11 mouse cellular contexts compared by ENCODE assay signal in genomic region chr13:4772324-4772723, GRCm38 (mm10).
DNase-seq lines count a peak whose midpoint lies in the region; ATAC-seq lines count a peak whose summit lies in the region.
"Had no signal": no experiment of that assay in that cellular context is flagged by ENCODE, and none has a peak within 500 bp of the region (broad histone marks: within the 10 kb centered on the region; RNA-seq: fewer than 3 reads in every experiment).

No protein-coding gene starts in this region.

- ATAC-seq in limb, embryonic 13.5 days (ENCODE audit: low FRiP score, low read depth), result no peak
- no peak for ATAC-seq in midbrain, embryonic 14.5 days (ENCODE audit: low FRiP score, low TSS enrichment)

- 0 out of 2 replicates have a peak overlapping the region, but pooled peaks have one; percentile 15 for H3K27ac ChIP-seq in limb, embryonic 13.5 days
- no peak overlapping the region for H3K27ac ChIP-seq in limb, embryonic 10.5 days
- peak overlapping the region; percentile 90 for H3K27ac ChIP-seq in macrophage
- no peak overlapping the region for H3K27ac ChIP-seq in midbrain, embryonic 14.5 days (replicated peaks; ENCODE audit: low read depth, low read length)

- no peaks in the 10 kb centered on the region for H3K9me3 ChIP-seq in limb, embryonic 13.5 days
- no peaks in the 10 kb centered on the region for H3K9me3 ChIP-seq in limb, embryonic 10.5 days (replicated peaks)
- H3K9me3 ChIP-seq in midbrain, embryonic 14.5 days (ENCODE audit: control insufficient read depth, low read length), result no peaks in the 10 kb centered on the region

- no peak overlapping the region for H3K4me3 ChIP-seq in limb, embryonic 13.5 days
- H3K4me3 ChIP-seq in limb, embryonic 10.5 days, result no peak overlapping the region
- no peak overlapping the region for H3K4me3 ChIP-seq in macrophage (ENCODE audit: inconsistent target)
- H3K4me3 ChIP-seq in midbrain, embryonic 14.5 days (replicated peaks; ENCODE audit: low read depth, low read length), result no peak overlapping the region

- peaks cover 11% of the 10 kb centered on the region for H3K4me1 ChIP-seq in limb, embryonic 13.5 days
- H3K4me1 ChIP-seq in limb, embryonic 10.5 days, result peaks cover 9% of the 10 kb centered on the region
- no peaks in the 10 kb centered on the region for H3K4me1 ChIP-seq in midbrain, embryonic 14.5 days (ENCODE audit: control insufficient read depth, insufficient read depth, low read length)

- H3K9ac ChIP-seq in limb, embryonic 13.5 days, result no peak overlapping the region
- H3K9ac ChIP-seq in midbrain, embryonic 14.5 days (replicated peaks; ENCODE audit: low read length), result no peak overlapping the region

- no peak for DNase-seq in limb, embryonic 10.5 days (ENCODE audit: low spot score)
- peak; percentile 82 for DNase-seq in adipocyte (ENCODE audit: low spot score)
- DNase-seq in fat pad, adult 2 months (ENCODE audit: extremely low read depth, low read depth, low spot score), result peak; percentile 33
- DNase-seq in yolk sac, embryonic 10.5 days (ENCODE audit: low spot score), result no peak
- DNase-seq in midbrain, embryonic 14.5 days, result no peak
- DNase-seq: adrenal gland, postnatal 25 days; cerebellum, postnatal 25 days; kidney, adult 18-20 months; layer of hippocampus, adult 9-11 months had no signal

- H3K4me2 ChIP-seq in limb, embryonic 13.5 days (replicated peaks), result no peak overlapping the region
- no peak overlapping the region for H3K4me2 ChIP-seq in midbrain, embryonic 14.5 days (ENCODE audit: low read length)

- no peaks in the 10 kb centered on the region for H3K36me3 ChIP-seq in limb, embryonic 13.5 days
- H3K36me3 ChIP-seq in limb, embryonic 10.5 days, result no peaks in the 10 kb centered on the region
- H3K36me3 ChIP-seq in macrophage (ENCODE audit: inconsistent target), result no peaks in the 10 kb centered on the region
- no peaks in the 10 kb centered on the region for H3K36me3 ChIP-seq in midbrain, embryonic 14.5 days (ENCODE audit: control insufficient read depth, insufficient read depth, low read length)

- no peaks in the 10 kb centered on the region for H3K27me3 ChIP-seq in limb, embryonic 13.5 days
- no peaks in the 10 kb centered on the region for H3K27me3 ChIP-seq in limb, embryonic 10.5 days (ENCODE audit: low read depth, poor library complexity, severe bottlenecking)
- H3K27me3 ChIP-seq in midbrain, embryonic 14.5 days (ENCODE audit: control insufficient read depth, insufficient read depth, low read length), result no peaks in the 10 kb centered on the region

- 81% methylated on average over 2 of the region's 2 CpGs for whole genome bisulfite sequencing in limb, embryonic 13.5 days
- 95% methylated on average over 2 of the region's 2 CpGs for WGBS in limb, embryonic 10.5 days
- WGBS in macrophage (ENCODE audit: missing documents), result 90% methylated on average over 2 of the region's 2 CpGs
- 96% methylated on average over 2 of the region's 2 CpGs for WGBS in midbrain, embryonic 14.5 days

- no peaks in the 10 kb centered on the region for H3K79me2 ChIP-seq in macrophage (ENCODE audit: inconsistent target)

Comparison
In these comparisons a context has a peak if more than half of its experiments do, and no peak if none do; other contexts are left out.
1. H3K27ac ChIP-seq: peak in limb, embryonic 13.5 days (single experiment) and macrophage (single experiment); none in limb, embryonic 10.5 days (single experiment) and midbrain, embryonic 14.5 days (single experiment).
2. DNase-seq: peak in adipocyte (single experiment) and fat pad, adult 2 months (single experiment); none in limb, embryonic 10.5 days (single experiment), yolk sac, embryonic 10.5 days (single experiment) and midbrain, embryonic 14.5 days (single experiment).